Mouse (Mus musculus) left cerebral cortex, adult 18-20 months (tissue): ENCODE measurements at regions not wholly inside any gene's neighbourhood (a gene's known extent, or its start where the extent isn't known, plus 50 kb on each side); places are given as distances from the start of the nearest gene placed in this dataset.

Experiments
- DNase-seq, 2 experiments: peaks; one replicate each; pipeline ENCODE4 v3.0.0; 2021 to 2022; ENCODE audit warnings: low spot score in 2 of 2, mixed read lengths in 1 of 2

GRCm38 (mm10) chr12:77179138-77179537 lies 58.8 kb upstream of the Fut8 start:
- DNase-seq, result no peak

- DNase-seq, result no peak
These were observed 59.9 kb upstream of the Fut8 start for GRCm38 (mm10) chr12:77177811-77178578.

GRCm38 (mm10) chr12:77177303-77177702 lies 60.6 kb upstream of the Fut8 start:
- DNase-seq, result no peak

GRCm38 (mm10) chr12:77174032-77174431 lies 63.9 kb upstream of the Fut8 start:
- DNase-seq, result no peak

- DNase-seq, result no peak
These were observed 65.4 kb upstream of the Fut8 start for GRCm38 (mm10) chr12:77172540-77172939.

GRCm38 (mm10) chr12:77170257-77170656 lies 67.7 kb upstream of the Fut8 start:
- no peak for DNase-seq

- no peak for DNase-seq
These were observed 69.6 kb upstream of the Fut8 start for GRCm38 (mm10) chr12:77168367-77168766.

GRCm38 (mm10) chr12:77156698-77157097 lies 81.2 kb upstream of the Fut8 start:
- no peak for DNase-seq

- no peak for DNase-seq
These were observed 82.3 kb upstream of the Fut8 start for GRCm38 (mm10) chr12:77155626-77156025.

- DNase-seq, result no peak
These were observed 86.5 kb upstream of the Fut8 start for GRCm38 (mm10) chr12:77151471-77151870.

- DNase-seq, result no peak
These were observed 88.1 kb upstream of the Fut8 start for GRCm38 (mm10) chr12:77149835-77150234.

- DNase-seq, result no peak
These were observed 89.8 kb upstream of the Fut8 start for GRCm38 (mm10) chr12:77148146-77148545.

- DNase-seq, result no peak
These were observed 94.0 kb upstream of the Fut8 start for GRCm38 (mm10) chr12:77143958-77144357.

GRCm38 (mm10) chr12:77143521-77143920 lies 94.4 kb upstream of the Fut8 start:
- no peak for DNase-seq

- DNase-seq, result no peak
These were observed 94.8 kb upstream of the Fut8 start for GRCm38 (mm10) chr12:77143105-77143504.

- no peak for DNase-seq
These were observed 95.7 kb upstream of the Fut8 start for GRCm38 (mm10) chr12:77142224-77142623.

- DNase-seq, result no peak
These were observed 96.4 kb upstream of the Fut8 start for GRCm38 (mm10) chr12:77141260-77142201.

GRCm38 (mm10) chr12:77140656-77141055 lies 97.3 kb upstream of the Fut8 start:
- no peak for DNase-seq

GRCm38 (mm10) chr12:77140141-77140540 lies 97.8 kb upstream of the Fut8 start:
- no peak for DNase-seq

GRCm38 (mm10) chr12:77139718-77140117 lies 98.2 kb upstream of the Fut8 start:
- DNase-seq, result no peak

- no peak for DNase-seq
These were observed 99.3 kb upstream of the Fut8 start for GRCm38 (mm10) chr12:77138506-77139201.
